Mouse (Mus musculus) MEL (cell line): ENCODE results near the gene Tnfrsf12a.

Experiments
- BHLHE40 ChIP-seq: IDR thresholded peaks from 2 replicates; pipeline ENCODE4 v1.6.1; 2012; ENCODE audit warnings: low read depth, mild to moderate bottlenecking, inconsistent platforms, low read length, improper control_type of control experiment, borderline replicate concordance
- CTCF ChIP-seq, 3 experiments: IDR thresholded peaks in 2 of 3; conservative IDR thresholded peaks in 1 of 3; 2 replicates each; pipeline ENCODE4 v1.5.1; 2011 to 2012; ENCODE audit warnings: low read length in 3 of 3, low read depth in 2 of 3, mild to moderate bottlenecking in 2 of 3, improper control_type of control experiment in 1 of 3, inconsistent platforms in 1 of 3, mixed read lengths in 1 of 3, moderate library complexity in 1 of 3; ENCODE audit not compliant: control insufficient read depth in 1 of 3, insufficient read depth in 1 of 3, poor library complexity in 1 of 3, severe bottlenecking in 1 of 3
- EP300 ChIP-seq, 2 experiments: IDR thresholded peaks; 2 replicates each; pipeline ENCODE4 v1.6.1; 2011; ENCODE audit warnings: improper control_type of control experiment in 2 of 2, low read length in 2 of 2, low read depth in 1 of 2, mild to moderate bottlenecking in 1 of 2
- HCFC1 ChIP-seq: IDR thresholded peaks from 2 replicates; pipeline ENCODE4 v1.6.1; 2012; ENCODE audit warnings: low read depth, mild to moderate bottlenecking, inconsistent platforms, low read length, improper control_type of control experiment, moderate library complexity
- KAT2A ChIP-seq: conservative IDR thresholded peaks from 2 replicates; pipeline ENCODE4 v1.6.1; 2012; ENCODE audit warnings: low read depth, low read length, improper control_type of control experiment, inconsistent platforms
- MAFK ChIP-seq: IDR thresholded peaks from 2 replicates; pipeline ENCODE4 v1.6.1; 2011; ENCODE audit warnings: low read depth, mild to moderate bottlenecking, low read length, improper control_type of control experiment, borderline replicate concordance
- POLR2A ChIP-seq, 2 experiments: IDR thresholded peaks; 2 replicates each; pipeline ENCODE4 v1.6.1; 2011 to 2012; ENCODE audit warnings: low read length in 2 of 2, mild to moderate bottlenecking in 2 of 2, control low read depth in 1 of 2, improper control_type of control experiment in 1 of 2, low read depth in 1 of 2, moderate library complexity in 1 of 2; ENCODE audit not compliant: control insufficient read depth in 1 of 2, insufficient read depth in 1 of 2, poor library complexity in 1 of 2
- RCOR1 ChIP-seq: IDR thresholded peaks from 2 replicates; pipeline ENCODE4 v1.6.1; 2012; ENCODE audit warnings: low read depth, mild to moderate bottlenecking, inconsistent platforms, low read length, improper control_type of control experiment
- TBP ChIP-seq: IDR thresholded peaks from 2 replicates; pipeline ENCODE4 v1.8.0; 2011; ENCODE audit warnings: low read depth, low read length, improper control_type of control experiment
- USF2 ChIP-seq, 2 experiments: IDR thresholded peaks; 2 replicates each; pipeline ENCODE4 v1.6.1; 2011 to 2012; ENCODE audit warnings: improper control_type of control experiment in 2 of 2, low read length in 2 of 2, borderline replicate concordance in 1 of 2, inconsistent platforms in 1 of 2, low read depth in 1 of 2, mild to moderate bottlenecking in 1 of 2; ENCODE audit not compliant: insufficient read depth in 1 of 2
- ZC3H11A ChIP-seq: IDR thresholded peaks from 2 replicates; pipeline ENCODE4 v1.6.1; 2012; ENCODE audit warnings: low read depth, mild to moderate bottlenecking, inconsistent platforms, low read length, improper control_type of control experiment

DNA sequence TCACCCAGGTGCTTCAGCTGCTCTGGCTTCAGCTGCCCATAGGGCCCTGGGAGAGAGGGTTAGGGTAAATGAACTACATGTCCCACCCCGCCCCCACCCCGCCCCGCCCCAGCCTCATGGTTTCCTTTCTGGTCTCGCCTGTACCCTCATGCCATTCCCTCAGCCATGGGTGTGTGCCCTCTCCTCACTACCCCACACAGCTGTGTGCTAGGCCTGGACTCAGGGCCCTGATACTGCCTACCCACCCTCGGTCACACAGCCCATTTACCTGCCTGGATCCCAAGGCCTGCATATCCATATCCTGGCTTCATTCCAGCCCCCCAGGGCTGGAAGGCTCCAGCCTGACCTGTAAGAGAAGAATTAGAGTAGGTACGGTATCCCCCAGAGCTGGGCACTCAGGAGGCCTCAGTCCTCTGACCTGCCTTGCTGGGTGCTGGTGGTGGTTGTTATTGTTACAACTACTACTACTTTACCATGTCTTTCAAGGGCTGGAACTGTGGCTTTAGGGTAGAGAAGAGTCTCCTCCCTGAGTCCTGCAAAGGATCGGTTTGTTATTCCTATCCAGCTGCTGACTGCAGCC, 28.3 kb upstream of the Tnfrsf12a start:
- no peak for TF ChIP-seq TBP
- TF ChIP-seq MAFK = no peak
- no peak for TF ChIP-seq USF2 (IDR thresholded peaks at IDR 0.05; ENCODE audit: borderline replicate concordance in 1 of 2, insufficient read depth in 1 of 2, low read depth in 1 of 2, low read length in 2 of 2)
- no peak for TF ChIP-seq BHLHE40
- no peak for TF ChIP-seq CTCF (IDR thresholded peaks at IDR 0.05 in 2 of 3, conservative IDR thresholded peaks at IDR 0.05 in 1 of 3; ENCODE audit: control insufficient read depth in 1 of 3, insufficient read depth in 1 of 3, low read depth in 2 of 3, low read length in 3 of 3, poor library complexity in 1 of 3, severe bottlenecking in 1 of 3)
- no peak for TF ChIP-seq HCFC1
- TF ChIP-seq POLR2A (IDR thresholded peaks at IDR 0.05; ENCODE audit: control insufficient read depth in 1 of 2, insufficient read depth in 1 of 2, low read depth in 1 of 2, low read length in 2 of 2, poor library complexity in 1 of 2) = no peak
- no peak for TF ChIP-seq EP300 (IDR thresholded peaks at IDR 0.05; ENCODE audit: low read depth in 1 of 2, low read length in 2 of 2)
- no peak for TF ChIP-seq KAT2A
- TF ChIP-seq ZC3H11A = no peak
- no peak for TF ChIP-seq RCOR1
